Mouse (Mus musculus): ENCODE measurements around the gene Tmem237. TPM values are rescaled to one million over a fixed set of nuclear protein-coding genes. Genes with fewer than 3 reads are reported as not detected.

Gene Tmem237
- 1 to 10 TPM; 3.8 to 8.0 TPM for total RNA-seq (2023)

GRCm38 (mm10) chr1:59119720-59120457, at the start of gene Tmem237:
TSS of gene Tmem237 (minus strand) at chr1:59120408.

DNA sequence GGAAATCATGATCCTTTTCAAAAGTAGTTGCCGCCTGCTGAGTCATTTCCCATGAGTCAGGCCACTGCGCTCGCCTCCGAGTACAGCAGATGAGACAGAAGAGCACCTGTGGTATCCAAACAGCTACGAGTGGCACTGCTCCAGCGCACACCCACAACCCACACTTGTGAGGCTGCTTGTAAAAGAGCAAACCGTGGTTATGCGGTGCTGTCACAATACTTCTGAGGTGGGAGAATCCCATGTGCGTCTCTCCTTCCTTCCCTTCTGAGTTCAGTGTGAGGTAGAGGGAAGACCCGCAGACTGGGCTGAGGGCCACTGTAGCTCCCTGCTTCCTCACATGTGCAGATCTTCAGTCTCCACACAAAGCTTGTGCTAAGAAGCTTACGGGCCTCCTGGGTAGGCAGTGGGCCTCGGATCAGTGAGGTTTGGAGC, 42.8 kb upstream of the Tmem237 start, which contains the start of gene Mpp4:
Gene Mpp4, minus strand, starts transcription at position 360 of the 432 bp plus-strand sequence.

DNA sequence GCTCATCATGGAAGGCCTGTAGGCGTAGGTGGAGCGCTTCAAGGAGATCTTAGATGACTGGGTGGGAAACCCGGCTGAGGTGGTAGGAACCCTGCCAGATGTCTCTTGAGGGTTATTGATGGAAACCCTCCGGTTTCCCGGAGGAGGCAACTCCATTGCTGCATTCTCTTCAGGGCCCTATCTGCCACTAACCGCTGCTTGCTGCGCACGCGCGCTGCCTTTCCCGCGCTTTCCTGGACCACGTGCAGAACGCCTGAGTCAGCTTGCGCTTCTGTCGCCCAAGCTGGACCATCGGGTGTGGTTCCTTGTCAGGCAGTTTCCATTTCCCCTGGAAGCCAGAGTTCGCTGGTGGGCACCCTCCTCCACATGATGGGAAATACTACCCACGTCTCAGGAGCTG, 25.5 kb downstream of the Tmem237 start, which contains the start of gene C2cd6:
Gene C2cd6, minus strand, starts transcription at position 196 of the 400 bp plus-strand sequence.

Other genes with a start within 250 kb of the Tmem237 start
- gene Trak2, start 147.0 kb downstream of the Tmem237 start, total RNA-seq (2023) = 10 to 100 TPM; 69.4 to 74.4 TPM
- gene Stradb, start 146.9 kb downstream of the Tmem237 start, total RNA-seq (2023) = 10 to 100 TPM; 10.4 to 12.4 TPM
- gene C2cd6, start 25.5 kb downstream of the Tmem237 start, total RNA-seq (2023) = not detected
- gene Mpp4, start 43.0 kb upstream of the Tmem237 start, total RNA-seq (2023) = 1 to 10 TPM; 1.0 to 1.9 TPM
- 10 to 100 TPM; 13.6 to 13.8 TPM for gene Als2, start 116.8 kb upstream of the Tmem237 start, total RNA-seq (2023)
- not detected for gene Cdk15, start 136.5 kb upstream of the Tmem237 start, total RNA-seq (2023)

Data from T-cell, adult 66 days (primary cell).